Mouse (Mus musculus) brain, embryonic 18.5 days (tissue): ENCODE results near the gene Bcl11a.

ENCODE experiments used
- DNase-seq: peaks from one replicate; pipeline ENCODE4 v3.0.0-alpha.2; 2012; ENCODE audit warnings: low read depth, low spot score

Gene Bcl11a

DNA sequence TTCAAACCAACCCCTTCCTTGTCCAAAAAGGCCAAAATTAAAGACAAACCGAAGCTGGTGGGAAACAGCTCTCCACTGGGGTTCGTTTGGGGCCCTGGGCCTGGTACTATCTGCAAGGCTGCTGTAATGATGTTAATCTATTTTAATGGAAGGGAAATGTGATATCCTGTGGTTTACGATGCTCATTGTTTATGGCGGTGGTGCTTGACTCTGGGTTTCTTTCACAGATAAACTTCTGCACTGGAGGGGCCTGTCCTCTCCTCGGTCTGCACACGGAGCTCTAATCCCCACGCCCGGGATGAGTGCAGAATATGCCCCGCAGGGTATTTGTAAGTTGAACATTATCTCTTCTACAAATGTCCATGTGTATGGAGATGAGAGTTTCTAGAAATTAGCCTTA lies 80.2 kb downstream of the Bcl11a start:
- DNase-seq: no peak

DNA sequence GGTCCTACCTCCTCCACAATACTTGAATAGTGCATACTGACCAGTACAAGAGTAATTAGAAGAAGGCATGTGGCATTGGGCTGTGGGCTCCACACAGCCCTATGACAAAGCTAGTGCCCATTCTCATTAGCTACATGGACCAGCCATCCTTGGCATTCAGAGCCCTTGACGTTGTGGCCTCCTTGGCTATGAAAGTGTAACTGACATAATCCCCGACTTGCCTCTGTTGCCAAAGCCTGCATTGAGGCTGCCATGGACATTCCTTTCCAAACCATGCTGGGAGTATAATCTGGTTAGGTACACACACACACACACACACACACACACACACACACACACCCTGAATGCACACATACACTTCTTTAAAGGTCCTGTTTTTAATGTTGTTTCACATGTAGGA lies 81.8 kb downstream of the Bcl11a start:
- no peak for DNase-seq

DNA sequence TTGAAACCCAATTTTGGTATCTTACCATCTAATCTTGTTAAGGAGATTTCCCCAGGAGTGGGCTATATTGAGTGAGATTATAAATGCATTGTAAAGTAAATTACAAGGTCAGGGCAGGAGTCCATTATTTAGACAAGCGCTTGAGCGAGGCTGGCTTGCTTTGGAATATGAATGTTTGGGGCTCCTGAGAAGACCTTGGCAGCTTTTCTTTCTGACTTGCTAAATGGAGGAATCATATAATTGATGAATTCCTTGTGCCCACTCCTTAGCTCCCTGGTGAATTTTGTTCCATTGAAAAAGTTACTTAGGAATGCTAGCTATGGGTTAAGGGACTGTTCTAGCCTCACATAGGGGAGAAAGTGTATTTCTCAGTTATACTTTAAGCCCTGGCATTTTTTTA lies 83.6 kb downstream of the Bcl11a start:
- DNase-seq: no peak

DNA sequence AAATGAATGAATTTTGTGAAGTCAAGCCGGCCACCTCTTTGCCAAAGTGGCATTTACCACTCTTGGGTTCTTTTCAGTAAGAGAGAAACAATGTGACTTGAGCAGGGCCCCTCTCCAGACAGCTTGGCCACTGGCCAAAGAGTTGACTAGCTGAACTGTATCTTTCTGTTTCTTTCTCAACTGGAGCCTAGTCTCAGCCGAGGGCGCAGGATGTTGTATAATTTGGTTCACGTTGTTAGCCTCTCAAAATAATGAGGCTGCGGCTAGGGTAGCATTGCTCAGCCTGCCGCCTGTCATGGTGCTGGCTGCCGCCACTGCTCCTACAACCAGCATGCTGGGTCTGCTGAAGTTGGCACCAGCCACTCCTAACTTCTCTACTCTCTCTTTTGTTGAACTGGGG lies 84.2 kb downstream of the Bcl11a start:
- peak; percentile 74 for DNase-seq

DNA sequence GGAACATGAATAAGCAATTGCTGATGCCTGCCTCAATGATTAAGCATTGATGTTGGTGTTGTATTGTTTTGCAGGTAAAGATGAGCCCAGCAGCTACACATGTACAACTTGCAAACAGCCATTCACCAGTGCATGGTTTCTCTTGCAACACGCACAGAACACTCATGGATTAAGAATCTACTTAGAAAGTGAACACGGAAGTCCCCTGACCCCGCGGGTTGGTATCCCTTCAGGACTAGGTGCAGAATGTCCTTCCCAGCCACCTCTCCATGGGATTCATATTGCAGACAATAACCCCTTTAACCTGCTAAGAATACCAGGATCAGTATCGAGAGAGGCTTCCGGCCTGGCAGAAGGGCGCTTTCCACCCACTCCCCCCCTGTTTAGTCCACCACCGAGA lies 85.2 kb downstream of the Bcl11a start:
- DNase-seq: no peak

DNA sequence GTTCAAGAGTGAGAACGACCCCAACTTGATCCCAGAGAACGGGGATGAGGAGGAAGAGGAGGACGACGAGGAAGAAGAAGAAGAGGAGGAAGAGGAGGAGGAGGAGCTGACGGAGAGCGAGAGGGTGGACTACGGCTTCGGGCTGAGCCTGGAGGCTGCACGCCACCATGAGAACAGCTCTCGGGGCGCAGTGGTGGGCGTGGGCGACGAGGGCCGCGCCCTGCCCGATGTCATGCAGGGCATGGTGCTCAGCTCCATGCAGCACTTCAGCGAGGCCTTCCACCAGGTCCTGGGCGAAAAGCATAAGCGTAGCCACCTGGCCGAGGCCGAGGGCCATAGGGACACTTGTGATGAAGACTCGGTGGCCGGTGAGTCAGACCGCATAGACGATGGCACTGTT lies 86.2 kb downstream of the Bcl11a start:
- no peak for DNase-seq

DNA sequence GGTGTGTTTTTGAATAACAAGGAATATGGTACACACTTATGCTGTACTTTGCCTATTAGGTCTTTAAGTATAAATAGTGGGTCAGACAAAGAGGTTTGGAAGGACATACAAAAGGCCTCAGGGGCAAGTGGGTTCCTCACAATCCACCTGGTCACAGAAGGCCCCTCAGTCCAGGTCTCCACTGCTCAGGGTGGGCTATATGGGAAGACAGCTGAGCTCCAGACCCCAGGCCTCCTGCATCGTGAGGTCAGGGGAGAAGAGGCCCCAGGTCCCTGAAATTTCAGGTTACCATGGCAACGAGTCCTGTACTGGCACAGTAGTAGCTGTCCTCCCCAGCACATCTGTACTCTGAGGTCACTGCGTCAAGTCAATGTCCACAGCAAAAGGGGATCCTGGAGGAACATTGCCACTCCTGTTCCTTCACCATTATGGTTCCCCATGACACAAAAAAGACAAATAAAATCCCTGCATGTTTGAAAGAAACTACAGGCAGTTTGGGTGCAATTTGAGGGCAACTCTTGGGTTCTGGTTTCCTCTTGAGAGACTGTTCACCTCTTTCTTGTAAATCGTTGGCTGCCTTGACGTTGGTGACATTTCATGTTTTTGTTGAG lies 93.9 kb downstream of the Bcl11a start:
- no peak for DNase-seq

DNA sequence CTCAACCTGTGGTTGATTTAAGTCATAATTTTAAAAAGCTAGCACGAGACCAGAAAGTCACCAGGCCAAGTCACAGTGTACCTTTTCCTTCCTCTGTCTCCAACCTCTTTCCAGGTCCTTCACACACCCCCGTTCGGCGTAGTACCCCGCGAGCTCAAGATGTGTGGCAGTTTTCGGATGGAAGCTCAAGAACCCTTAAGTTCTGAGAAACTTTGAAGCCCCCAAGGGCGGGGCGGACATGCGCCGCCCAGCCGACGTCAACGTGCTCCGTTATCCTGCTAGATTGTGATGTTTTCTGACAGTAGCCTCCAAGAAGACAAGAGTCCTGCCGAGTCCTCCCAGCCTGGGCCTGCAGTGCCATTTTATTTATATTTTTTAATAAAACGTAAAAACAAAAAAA lies 94.7 kb downstream of the Bcl11a start:
- no peak for DNase-seq

DNA sequence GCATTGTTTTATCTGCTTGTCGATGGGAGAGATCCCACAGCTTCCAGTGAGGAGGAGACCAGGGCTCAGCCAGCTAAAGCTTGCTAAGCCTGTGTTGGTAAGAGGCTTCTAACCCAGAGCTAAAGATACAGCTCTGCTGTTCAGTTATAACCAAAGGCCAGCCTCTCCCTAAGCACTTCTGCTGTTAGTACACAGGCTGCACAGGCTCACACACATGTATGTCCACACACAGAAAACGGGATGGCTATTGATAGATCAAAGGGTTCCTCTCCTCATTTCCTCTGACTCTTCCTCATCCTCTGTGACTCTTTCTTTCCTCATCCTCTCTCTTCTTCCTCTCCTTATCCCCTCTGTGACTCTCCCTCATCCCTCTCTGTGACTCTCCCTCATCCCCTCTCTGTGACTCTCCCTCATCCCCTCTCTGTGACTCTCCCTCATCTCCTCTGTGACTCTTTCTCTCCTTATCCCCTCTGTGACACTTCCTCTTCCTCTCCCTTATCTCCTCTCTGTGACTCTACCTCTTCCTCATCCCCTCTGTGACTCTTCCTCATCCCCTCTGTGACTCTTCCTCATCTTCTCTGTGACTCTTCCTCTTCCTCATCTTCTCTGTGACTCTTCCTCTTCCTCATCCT lies 96.4 kb downstream of the Bcl11a start:
- DNase-seq: no peak

DNA sequence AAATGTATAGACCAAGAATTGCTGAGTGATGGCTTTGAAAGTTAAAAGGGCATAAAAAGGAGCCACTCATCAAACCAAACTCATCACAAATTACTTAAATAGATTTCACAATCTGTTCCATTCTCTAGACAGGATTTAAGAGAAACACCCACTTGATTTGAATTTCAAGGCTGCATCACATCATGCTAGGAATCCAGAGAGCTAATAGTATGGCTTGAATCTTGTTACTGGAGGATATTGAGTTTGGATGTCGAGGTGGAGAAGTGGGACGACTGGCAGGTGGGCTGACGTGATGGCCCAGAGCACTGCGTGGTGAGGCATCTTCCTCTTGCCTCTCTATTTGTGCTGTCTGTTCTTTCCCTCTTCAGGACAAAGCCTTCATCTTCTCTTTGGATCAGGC lies 99.6 kb downstream of the Bcl11a start:
- no peak for DNase-seq

DNA sequence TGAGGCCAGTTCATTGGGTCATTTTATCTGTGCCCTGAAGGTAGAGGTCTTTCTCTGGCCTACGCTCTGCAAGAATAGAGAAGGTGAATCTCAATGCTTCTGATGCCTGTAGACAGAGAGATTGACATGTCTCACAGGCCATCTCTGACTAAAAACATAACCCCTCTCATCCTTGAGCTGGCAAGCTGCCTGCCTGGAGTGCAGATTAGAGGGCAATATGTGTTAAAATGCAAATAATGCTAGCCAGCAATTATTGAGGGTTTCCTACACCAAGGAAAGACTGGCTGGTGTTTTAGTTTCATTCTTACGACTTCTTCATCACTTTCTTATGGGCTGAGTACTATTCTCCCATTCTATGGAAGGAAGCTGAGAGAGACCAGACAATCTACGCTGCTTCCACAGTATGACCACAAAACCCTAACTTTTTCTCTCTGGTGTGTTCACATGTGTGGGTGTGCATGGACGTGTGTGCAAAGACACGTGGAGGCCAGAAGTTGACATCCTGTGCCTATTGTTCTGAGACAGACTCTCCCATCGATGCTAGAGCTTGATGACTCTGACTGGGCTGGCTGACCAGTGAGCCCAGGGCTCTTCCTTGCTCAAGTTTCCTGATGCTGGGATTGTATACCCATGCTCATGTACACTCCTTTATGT lies 101.1 kb downstream of the Bcl11a start:
- no peak for DNase-seq

DNA sequence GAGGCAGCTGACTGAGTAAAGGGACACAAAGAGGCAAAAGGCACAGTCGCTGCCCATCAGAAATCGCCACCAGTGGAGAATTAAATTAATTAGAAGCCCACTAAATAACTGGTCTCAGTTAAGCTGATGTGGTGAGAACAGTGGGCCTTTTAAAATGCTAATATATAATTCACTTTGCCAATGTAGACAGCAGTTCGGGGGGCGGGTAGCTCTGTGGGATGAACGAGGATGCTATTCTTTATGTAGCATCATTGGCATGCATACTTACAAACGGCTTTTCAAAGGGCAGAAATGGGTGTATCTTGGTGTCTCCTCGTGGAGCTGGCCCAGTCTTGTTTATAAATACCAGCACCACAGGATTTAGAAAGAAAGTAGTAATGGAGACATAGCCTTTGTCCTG lies 102.2 kb downstream of the Bcl11a start:
- no peak for DNase-seq

DNA sequence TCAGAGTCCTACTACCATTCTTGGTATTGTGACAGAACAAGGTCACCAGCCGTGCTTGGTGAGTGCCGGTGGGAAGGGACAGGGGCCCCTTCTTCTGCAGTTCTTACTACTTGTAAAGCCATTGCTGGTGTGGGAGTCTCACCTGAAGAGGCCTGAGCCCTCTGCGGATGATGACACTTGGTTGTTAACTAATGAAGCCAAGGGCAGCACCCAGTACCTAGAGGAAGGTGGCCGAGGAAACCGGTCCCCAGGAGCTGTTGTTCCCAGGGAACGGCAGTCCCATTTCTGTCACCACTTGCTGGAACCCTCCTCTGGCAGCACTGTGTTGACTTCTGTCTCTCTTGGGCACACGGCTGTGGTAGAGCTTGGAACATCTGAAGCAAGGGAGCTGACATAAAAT lies 105.6 kb downstream of the Bcl11a start:
- no peak for DNase-seq

DNA sequence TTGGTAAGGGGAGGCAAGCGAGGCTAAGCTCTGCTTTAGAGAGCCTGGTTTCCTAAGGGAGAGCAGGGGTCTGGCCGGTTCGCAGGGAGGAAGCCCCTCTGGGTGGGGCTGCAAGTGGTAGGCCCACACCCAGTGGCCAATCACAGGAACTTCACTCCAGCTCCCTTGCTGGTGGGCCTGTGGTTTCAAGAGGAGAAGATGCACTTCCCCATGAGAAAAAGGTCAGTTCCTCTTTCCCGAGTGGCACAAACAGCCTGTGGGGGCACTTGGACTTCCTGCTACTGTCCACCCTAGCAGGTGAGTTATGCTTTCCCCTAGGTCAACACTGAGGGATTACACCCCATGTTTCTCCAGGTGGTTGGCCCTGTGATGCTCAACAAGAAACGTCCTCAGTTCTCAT lies 107.1 kb downstream of the Bcl11a start:
- DNase-seq: no peak

DNA sequence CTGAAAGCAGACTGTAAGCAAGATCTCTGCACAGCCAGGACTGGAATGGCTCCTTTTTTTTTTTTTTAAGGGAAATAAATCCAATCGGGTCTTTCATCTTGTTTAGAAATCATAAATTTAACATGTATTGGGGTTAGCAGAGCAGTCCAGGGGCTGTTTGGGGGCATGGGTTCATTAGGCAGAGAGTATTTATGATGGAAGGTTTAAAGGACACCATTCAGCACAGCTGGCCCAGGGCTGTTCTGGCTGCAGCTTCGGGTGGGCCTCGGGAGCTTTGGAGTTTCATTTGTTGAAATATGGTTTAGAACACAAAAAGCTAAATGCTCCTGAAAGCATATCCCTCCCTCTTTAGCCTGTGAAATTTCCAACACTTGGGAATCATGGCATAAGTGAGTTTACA lies 112.6 kb downstream of the Bcl11a start:
- no peak for DNase-seq

DNA sequence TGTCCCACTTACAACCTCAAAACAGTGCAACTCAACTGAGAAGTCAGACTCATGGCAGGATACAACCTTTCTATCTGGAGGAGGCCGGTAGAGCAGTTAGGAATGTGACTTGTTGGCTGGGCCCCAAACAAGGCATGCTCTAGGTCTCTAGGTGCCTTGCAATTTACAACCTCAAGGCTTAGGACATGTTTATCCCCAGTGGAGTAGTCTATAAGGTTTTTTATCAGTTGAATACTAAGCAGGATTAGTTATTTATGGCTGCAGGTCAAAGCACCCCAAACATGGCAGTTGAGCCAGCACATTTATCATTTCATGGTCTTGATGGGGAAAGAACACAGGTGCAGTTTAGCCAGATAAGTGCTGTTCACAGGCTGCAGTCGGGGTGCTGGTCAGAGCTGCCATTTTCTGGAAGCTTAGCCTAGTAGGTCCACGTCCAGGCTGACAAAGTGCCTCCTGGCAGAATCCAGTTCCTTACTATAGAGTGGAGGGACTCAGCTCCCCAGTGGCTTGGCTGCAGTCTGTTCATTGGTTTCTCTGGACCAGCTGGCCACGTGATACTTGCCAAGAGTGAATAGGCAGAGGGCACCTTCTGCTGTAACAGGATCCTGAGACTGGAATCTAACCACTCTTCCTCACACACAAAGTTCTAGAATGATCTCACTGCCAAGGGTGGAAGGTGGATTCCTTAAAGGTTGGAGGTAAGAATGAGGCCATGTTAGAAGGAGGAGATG lies 118.8 kb downstream of the Bcl11a start:
- DNase-seq: no peak

DNA sequence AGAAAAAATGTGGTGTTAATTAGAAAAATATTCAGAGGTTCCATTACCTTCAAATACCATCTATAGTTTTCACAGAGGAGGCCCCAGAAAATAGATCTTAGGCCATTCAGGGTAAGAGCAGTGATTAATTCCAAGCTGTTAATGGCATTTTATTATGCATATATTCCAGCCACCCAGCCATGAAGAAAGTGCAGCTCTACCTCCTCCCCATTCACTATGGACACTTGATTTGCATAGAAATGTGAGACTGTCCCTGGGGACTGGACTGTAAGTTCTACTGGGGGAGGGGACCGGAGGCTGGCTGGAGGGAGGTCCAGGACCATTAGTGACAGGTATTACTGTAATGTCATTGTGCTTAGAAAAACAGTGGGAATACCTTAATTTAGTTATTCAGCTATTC lies 119.6 kb downstream of the Bcl11a start:
- no peak for DNase-seq

DNA sequence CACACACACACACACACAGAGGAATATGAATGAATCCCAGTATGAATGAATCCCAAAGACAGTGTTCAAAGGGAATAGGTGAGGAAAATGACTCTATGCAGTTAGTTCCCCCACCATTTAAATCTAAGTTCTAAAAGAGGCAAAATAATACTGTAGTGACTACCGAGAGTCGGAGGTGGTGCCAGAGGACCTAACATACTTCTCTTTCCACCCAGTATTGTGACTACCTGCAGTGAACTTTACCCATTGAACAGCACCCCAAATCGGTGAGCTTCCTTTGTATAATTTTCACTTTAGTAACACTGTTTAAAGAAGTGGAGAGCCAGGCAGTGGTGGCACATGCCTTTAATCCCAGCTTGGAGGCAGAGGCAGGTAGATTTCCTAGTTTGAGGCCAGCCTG lies 121.7 kb downstream of the Bcl11a start:
- DNase-seq: no peak

DNA sequence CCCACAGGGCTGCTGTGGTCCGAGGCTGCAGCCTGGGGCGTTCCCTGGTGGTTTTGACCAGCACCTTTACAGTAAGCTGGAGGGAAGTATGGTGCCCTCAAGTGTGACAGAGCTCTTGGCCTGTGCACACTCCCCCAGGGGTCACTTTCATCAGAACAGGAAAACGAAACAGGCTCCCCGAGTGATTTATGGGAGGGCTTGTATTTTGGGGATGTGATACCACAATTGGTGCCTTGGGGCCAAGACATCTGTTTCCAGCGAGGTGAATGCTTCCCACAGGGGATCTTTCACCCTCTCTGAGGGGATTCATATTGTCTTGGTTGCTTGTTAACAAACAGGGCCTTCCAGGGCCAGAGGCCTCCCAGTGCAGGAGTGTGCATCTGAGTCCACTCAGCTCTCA lies 122.5 kb downstream of the Bcl11a start:
- no peak for DNase-seq

DNA sequence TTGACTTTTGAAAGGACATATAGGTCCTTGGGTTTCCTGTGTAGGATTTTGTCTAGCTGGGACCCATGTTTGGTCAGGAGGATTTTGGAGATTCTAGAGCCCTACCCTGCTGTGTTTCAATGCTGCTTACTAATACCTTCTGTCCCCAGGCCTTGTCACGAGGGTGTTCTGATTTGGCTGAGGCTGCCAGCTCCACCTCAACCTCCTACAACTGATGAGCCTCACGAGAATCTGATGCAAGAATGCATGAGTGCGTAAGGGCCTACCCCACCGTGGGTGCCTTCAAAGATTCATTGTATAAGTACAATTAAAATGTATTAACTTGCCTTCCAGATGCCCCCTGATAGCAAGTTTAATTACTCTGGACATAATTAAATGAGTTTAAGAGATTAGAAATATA lies 123.4 kb downstream of the Bcl11a start:
- DNase-seq: no peak

DNA sequence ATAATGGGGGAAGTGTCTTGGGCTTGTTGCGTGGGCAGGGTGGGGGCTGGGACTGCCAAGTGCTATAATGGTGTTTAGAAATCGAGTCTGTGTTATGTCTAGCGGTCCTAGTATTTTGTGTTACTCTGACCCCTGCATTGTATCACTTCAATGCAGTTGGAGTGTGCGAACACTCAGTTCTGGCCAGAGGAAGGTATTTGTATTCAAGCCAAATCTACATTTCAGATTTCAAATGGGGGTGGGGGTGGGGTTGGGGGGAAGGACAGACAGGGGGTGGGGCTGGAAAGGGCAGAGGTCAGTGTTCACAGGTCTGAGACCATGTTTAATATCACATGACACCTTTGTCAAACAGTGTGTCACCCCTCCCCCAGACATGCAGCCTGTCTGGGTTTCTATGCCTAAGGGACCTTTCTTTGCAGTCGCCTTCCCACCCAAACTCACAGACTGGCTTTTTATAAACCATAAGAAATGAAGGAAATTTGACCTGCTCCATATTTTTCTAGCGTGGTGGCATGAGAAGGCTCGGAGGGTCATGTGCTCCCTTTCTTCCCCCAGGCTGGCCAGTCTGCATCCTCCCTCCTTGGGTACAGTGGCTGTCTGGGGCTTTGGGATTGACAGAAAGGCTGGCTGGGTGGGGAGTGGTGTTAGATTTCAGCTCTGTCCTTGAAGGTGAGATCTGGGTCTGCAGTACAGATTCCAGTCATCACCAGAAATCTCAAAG lies 124.9 kb downstream of the Bcl11a start:
- no peak for DNase-seq

DNA sequence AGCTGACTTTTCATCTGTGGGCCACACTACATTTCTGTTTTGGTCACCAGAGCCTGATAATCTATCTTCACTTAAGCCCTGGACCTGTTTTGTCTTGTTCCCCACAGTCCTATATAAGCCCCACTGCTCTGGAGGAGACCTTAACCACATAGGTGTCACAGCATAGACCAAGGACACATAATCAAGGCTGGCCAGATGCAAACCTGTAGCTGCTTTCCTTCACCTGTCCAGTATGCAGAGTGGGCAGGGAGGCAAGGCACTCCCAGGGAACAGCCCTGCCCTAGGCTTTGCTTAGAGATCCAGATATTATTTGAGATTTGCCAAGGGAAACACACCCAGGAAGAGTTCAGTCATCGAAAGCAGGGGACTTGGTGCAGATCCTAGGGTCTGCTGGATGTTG lies 125.6 kb downstream of the Bcl11a start:
- DNase-seq: no peak
